Mouse (Mus musculus) ES-E14 (cell line): ENCODE measurements around the gene Ager. TPM values are rescaled to one million over a fixed set of nuclear protein-coding genes. Genes with fewer than 3 reads are reported as not detected.
A peak's percentile ranks its signal among the peaks of the same experiment; 100 is the strongest.

Experiments
- DNase-seq: peaks from one replicate; pipeline ENCODE4 v3.0.0-alpha.2; 2013; ENCODE audit warnings: low read depth, low spot score
- H3K27ac ChIP-seq: 2 replicates; pipeline ENCODE4 v1.5.1; 2012; ENCODE audit warnings: low read depth, mild to moderate bottlenecking, low read length, moderate library complexity, mixed read lengths; ENCODE audit not compliant: poor library complexity, insufficient read depth, severe bottlenecking
- H3K36me3 ChIP-seq: 2 replicates; pipeline ENCODE4 v1.6.1; 2012; ENCODE audit warnings: mild to moderate bottlenecking, low read length, moderate library complexity, mixed read lengths; ENCODE audit not compliant: control insufficient read depth, poor library complexity, insufficient read depth, severe bottlenecking
- H3K4me1 ChIP-seq, 2 experiments: fragments of 150-350 bp in 1 of 2; sonication (generic) in 1 of 2; 2 replicates each; pipeline ENCODE4 v1.6.1; 2012; ENCODE audit warnings: low read length in 2 of 2, mild to moderate bottlenecking in 1 of 2, mixed read lengths in 1 of 2; ENCODE audit not compliant: control insufficient read depth in 2 of 2, insufficient read depth in 2 of 2, poor library complexity in 1 of 2
- H3K4me3 ChIP-seq, 2 experiments: fragments of 150-350 bp in 1 of 2; sonication (generic) in 1 of 2; 2 replicates each; pipeline ENCODE4 v1.5.1; 2012; ENCODE audit warnings: low read length in 2 of 2, low read depth in 1 of 2, mild to moderate bottlenecking in 1 of 2, mixed read lengths in 1 of 2; ENCODE audit not compliant: insufficient read depth in 1 of 2, poor library complexity in 1 of 2, severe bottlenecking in 1 of 2
- H3K9ac ChIP-seq: 2 replicates; pipeline ENCODE4 v1.6.1; 2012; ENCODE audit warnings: low read depth, mild to moderate bottlenecking, low read length, mixed read lengths; ENCODE audit not compliant: poor library complexity, insufficient read depth, severe bottlenecking
- H3K9me3 ChIP-seq: fragments of 150-350 bp; sonication (generic); 2 replicates; pipeline ENCODE4 v1.6.1; 2012; ENCODE audit warnings: low read depth, mild to moderate bottlenecking, low read length; ENCODE audit not compliant: control insufficient read depth, insufficient read depth
- CHD2 ChIP-seq: IDR thresholded peaks from 2 replicates; pipeline ENCODE4 v1.6.1; 2014; ENCODE audit warnings: mild to moderate bottlenecking, low read depth, low read length, inconsistent platforms
- HCFC1 ChIP-seq: IDR thresholded peaks from 2 replicates; pipeline ENCODE4 v1.6.1; 2012; ENCODE audit warnings: low read length, inconsistent platforms, borderline replicate concordance; ENCODE audit not compliant: insufficient read depth
- MAFK ChIP-seq: IDR thresholded peaks from 2 replicates; pipeline ENCODE4 v1.6.1; 2014; ENCODE audit warnings: mild to moderate bottlenecking, low read depth, low read length, inconsistent platforms; ENCODE audit not compliant: insufficient read depth
- ZC3H11A ChIP-seq: IDR thresholded peaks from 2 replicates; pipeline ENCODE4 v1.6.1; 2012; ENCODE audit warnings: low read depth, mild to moderate bottlenecking, inconsistent platforms, low read length, borderline replicate concordance
- ZNF384 ChIP-seq: IDR thresholded peaks from 2 replicates; pipeline ENCODE4 v1.6.1; 2012; ENCODE audit warnings: low read depth, low read length, inconsistent platforms
- in situ Hi-C, 2 experiments: fragments of 600-800 bp; cut with MboI; formaldehyde crosslinking; loops; one replicate each; pipeline ENCODE4 v1.15.1; 2025; ENCODE audit warnings: low sequenced_read_pairs in 2 of 2, inconsistent platforms in 1 of 2; ENCODE audit not compliant: unreplicated experiment in 2 of 2
- total RNA-seq: library from RNA; depleted of rRNA; stranded (reverse); fragments of 300-350 nt; gene quantifications from 2 replicates; pipeline ENCODE4 v1.2.3, GENCODE M21; 2012

Ager gene
- total RNA-seq, 1 experiment: 2.3 TPM

- H3K4me1 ChIP-seq: peaks cover 6 to 30% of the 10 kb centered on the region in 2 experiments; a peak in 3 of 4 replicates
- in situ Hi-C loops: no loop called here
- H3K9ac ChIP-seq: no peak overlapping the region
- peaks cover 4% of the 10 kb centered on the region; the same call in 1 of the 2 replicates for H3K36me3 ChIP-seq
- DNase-seq: no peak
- peak overlapping the region in 1 of 2 experiments; percentile 48; a peak in 1 of 4 replicates for H3K4me3 ChIP-seq
- H3K9me3 ChIP-seq: no peaks in the 10 kb centered on the region
- TF ChIP-seq ZNF384 (no peak), HCFC1 (no peak), ZC3H11A (no peak)
- H3K27ac ChIP-seq: no peak overlapping the region
Measured at GRCm38 (mm10) chr17:34629796-34630603, 32.3 kb downstream of the Ager start.

- DNase-seq: no peak
- Histone ChIP-seq H3K27ac (no peak overlapping the region), H3K4me1 (peaks cover 6 to 29% of the 10 kb centered on the region in 2 experiments; a peak in 3 of 4 replicates), H3K4me3 (peak overlapping the region; percentile 35 to 48; a peak in 3 of 4 replicates), H3K9ac (no peak overlapping the region; the same call in 1 of the 2 replicates), H3K36me3 (no peaks in the 10 kb centered on the region), H3K9me3 (no peaks in the 10 kb centered on the region)
- in situ Hi-C loops: no loop called here
- TF ChIP-seq ZNF384: no peak
- no peak for TF ChIP-seq CHD2
- no peak for TF ChIP-seq MAFK
- TF ChIP-seq HCFC1: no peak
- no peak for TF ChIP-seq ZC3H11A
Measured at GRCm38 (mm10) chr17:34630761-34631301, 33.2 kb downstream of the Ager start.

GRCm38 (mm10) chr17:34631647-34632046 is 34.0 kb downstream of the Ager start:
- H3K9me3 ChIP-seq: no peaks in the 10 kb centered on the region
- no peak for DNase-seq
- H3K9ac ChIP-seq: peak overlapping the region; percentile 31; the same call in 1 of the 2 replicates
- in situ Hi-C loops: no loop called here
- peaks cover 6 to 25% of the 10 kb centered on the region in 2 experiments; a peak in 3 of 4 replicates for H3K4me1 ChIP-seq
- peak overlapping the region in 1 of 2 experiments; percentile 55; a peak in 2 of 4 replicates for H3K4me3 ChIP-seq
- TF ChIP-seq MAFK (no peak), ZC3H11A (no peak), ZNF384 (no peak), HCFC1 (no peak), CHD2 (no peak)
- no peaks in the 10 kb centered on the region for H3K36me3 ChIP-seq
- no peak overlapping the region for H3K27ac ChIP-seq

- peak overlapping the region; percentile 21 for H3K9ac ChIP-seq
- H3K27ac ChIP-seq: no peak overlapping the region
- no peaks in the 10 kb centered on the region for H3K36me3 ChIP-seq
- no peaks in the 10 kb centered on the region for H3K9me3 ChIP-seq
- peak; percentile 76 for DNase-seq
- in situ Hi-C loops: no loop called here
- peaks cover 6 to 25% of the 10 kb centered on the region in 2 experiments; a peak in 3 of 4 replicates for H3K4me1 ChIP-seq
- H3K4me3 ChIP-seq: peak overlapping the region; percentile 55 to 56
- no peak for TF ChIP-seq CHD2
- no peak for TF ChIP-seq ZNF384
- TF ChIP-seq HCFC1: no peak
- no peak for TF ChIP-seq ZC3H11A
- no peak for TF ChIP-seq MAFK
Measured at GRCm38 (mm10) chr17:34632261-34632691, 34.6 kb downstream of the Ager start.
